In the genomic region with DNA sequence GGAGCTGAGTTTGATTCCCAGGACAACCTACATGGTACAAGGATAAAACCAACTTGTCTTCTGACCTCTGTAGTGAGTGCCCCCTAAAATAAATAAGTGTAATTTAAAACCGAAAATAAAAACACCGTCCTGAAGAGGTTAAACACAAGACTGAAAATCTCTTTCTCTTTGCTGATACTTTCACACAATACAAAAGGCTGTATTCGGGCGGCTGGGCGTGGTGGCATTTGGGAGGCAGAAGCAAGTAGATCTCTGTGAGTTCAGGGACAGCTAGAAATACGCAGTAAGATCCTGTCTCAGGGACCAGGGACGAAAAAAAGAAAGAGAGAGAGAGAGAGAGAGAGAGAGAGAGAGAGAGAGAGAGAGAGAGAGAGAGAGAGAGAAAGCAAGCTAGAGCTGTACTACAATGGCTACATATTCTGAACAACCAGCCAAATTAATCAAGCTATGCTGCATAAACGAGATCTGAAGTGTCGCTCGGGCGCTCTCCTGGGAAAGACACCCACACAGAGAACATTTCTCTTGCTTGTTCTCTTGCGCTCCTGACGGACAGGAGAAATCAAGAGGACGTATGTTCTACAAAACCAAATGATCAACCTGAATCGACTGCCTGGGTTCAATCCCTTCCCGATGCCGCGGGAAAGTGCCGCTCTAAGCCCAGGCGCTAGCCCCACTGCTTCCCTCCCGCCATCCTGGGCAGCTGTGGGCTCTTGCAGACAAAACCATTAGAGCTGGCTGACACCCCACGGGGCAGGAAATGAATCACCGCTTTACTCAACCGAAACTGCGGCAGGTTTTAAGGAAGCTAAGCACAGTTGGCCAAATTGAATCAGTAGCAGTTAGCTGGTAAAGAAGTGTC, we compare ENCODE assay signal across 8 mouse cellular contexts. TPM values are rescaled to one million over a fixed set of nuclear protein-coding genes. Genes with fewer than 3 reads are reported as not detected.
DNase-seq lines count a peak whose midpoint lies in the region; ATAC-seq and TF ChIP-seq lines count a peak whose summit lies in the region.

No protein-coding gene starts in this region.

- no peaks in the 10 kb centered on the region for H3K36me3 ChIP-seq in ES-E14 (ENCODE audit: control insufficient read depth, insufficient read depth, low read length, poor library complexity, severe bottlenecking)
- H3K36me3 ChIP-seq in lung, postnatal 0 days (ENCODE audit: insufficient read depth, low read length): no peaks in the 10 kb centered on the region

- no peaks in the 10 kb centered on the region for H3K27me3 ChIP-seq in lung, postnatal 0 days (replicated peaks; ENCODE audit: insufficient read depth, low read length)

- H3K9ac ChIP-seq in ES-E14 (ENCODE audit: insufficient read depth, low read depth, low read length, poor library complexity, severe bottlenecking): no peak overlapping the region
- peak overlapping the region; percentile 56 for H3K9ac ChIP-seq in lung, postnatal 0 days (replicated peaks; ENCODE audit: low read depth)

- no peaks in the 10 kb centered on the region for H3K9me3 ChIP-seq in ES-E14 (ENCODE audit: control insufficient read depth, insufficient read depth, low read depth, low read length)
- H3K9me3 ChIP-seq in lung, postnatal 0 days (ENCODE audit: low read length): no peaks in the 10 kb centered on the region

- ATAC-seq in frontal cortex, adult (ENCODE audit: low TSS enrichment): peak; percentile 94
- ATAC-seq in hematopoietic stem cell, adult 5-6 weeks (replicated peaks in 1 of 2; ENCODE audit: insufficient read depth in 1 of 2, low FRiP score in 2 of 2, low TSS enrichment in 1 of 2, low read depth in 1 of 2, poor library complexity in 2 of 2, severe bottlenecking in 2 of 2): peak; percentile 93 to 96
- peak; percentile 84 for ATAC-seq in lung, postnatal 0 days

- H3K4me2 ChIP-seq in lung, postnatal 0 days (replicated peaks; ENCODE audit: low read depth, low read length): peak overlapping the region; percentile 71

- 13% methylated on average over 25 of the region's 25 CpGs for whole genome bisulfite sequencing in lung, postnatal 0 days

- no peak for TF ChIP-seq EP300 in lung, postnatal 0 days (IDR thresholded peaks at IDR 0.05)

- H3K4me3 ChIP-seq in ES-E14 (ENCODE audit: insufficient read depth in 1 of 2, low read depth in 1 of 2, low read length in 2 of 2, poor library complexity in 1 of 2, severe bottlenecking in 1 of 2): peak overlapping the region; percentile 20 to 47; a peak in 3 of 4 replicates
- peak overlapping the region; percentile 41 for H3K4me3 ChIP-seq in lung, postnatal 0 days (ENCODE audit: low read depth, low read length)

- H3K4me1 ChIP-seq in ES-E14 (ENCODE audit: control insufficient read depth in 2 of 2, insufficient read depth in 2 of 2, low read length in 2 of 2, poor library complexity in 1 of 2): peaks cover 2 to 7% of the 10 kb centered on the region in 2 experiments; a peak in 3 of 4 replicates
- H3K4me1 ChIP-seq in lung, postnatal 0 days (ENCODE audit: insufficient read depth, low read depth, low read length): peaks cover 9% of the 10 kb centered on the region

- H3K27ac ChIP-seq in ES-E14 (ENCODE audit: insufficient read depth, low read depth, low read length, poor library complexity, severe bottlenecking): no peak overlapping the region
- H3K27ac ChIP-seq in lung, postnatal 0 days (ENCODE audit: low read length): peak overlapping the region; percentile 74

- in situ Hi-C loops in ES-E14 (cut with MboI; ENCODE audit: low sequenced_read_pairs in 2 of 2, unreplicated experiment in 2 of 2): no loop called here

- DNase-seq in ES-E14 (ENCODE audit: low read depth, low spot score): peak; percentile 31
- DNase-seq in cerebellum, adult 18-20 months: peak; percentile 71 to 72
- peak; percentile 59 for DNase-seq in layer of hippocampus, adult 9-10 months (ENCODE audit: low spot score)
- peak; percentile 92 for DNase-seq in lung, postnatal 0 days (ENCODE audit: low spot score)
- peak; percentile 18 for DNase-seq in ovary, postnatal 10 days (ENCODE audit: low spot score)
- peak; percentile 74 for DNase-seq in thymus, postnatal 4 days

- 0 out of 2 replicates have a peak, but pooled peaks have one; percentile 5 for TF ChIP-seq CTCF in lung, postnatal 0 days (IDR thresholded peaks at IDR 0.05)

TF ChIP-seq in ES-E14, 5 proteins besides CTCF, POLR2A, EP300 and RAD21:
- TF ChIP-seq ZC3H11A (IDR thresholded peaks at IDR 0.05; ENCODE audit: borderline replicate concordance, low read depth, low read length) (no peak), HCFC1 (IDR thresholded peaks at IDR 0.05; ENCODE audit: borderline replicate concordance, insufficient read depth, low read length) (no peak), ZNF384 (IDR thresholded peaks at IDR 0.05; ENCODE audit: low read depth, low read length) (no peak), MAFK (IDR thresholded peaks at IDR 0.05; ENCODE audit: insufficient read depth, low read depth, low read length) (no peak), CHD2 (IDR thresholded peaks at IDR 0.05; ENCODE audit: low read depth, low read length) (no peak)

RNA-seq across cellular contexts. Expression of a gene that starts 35.3 kb away (rescaled TPM):
- 0.58 and 1.2 TPM in 2 replicates for total RNA-seq in ES-E14 (2012; rRNA removed)
- total RNA-seq in hematopoietic stem cell, adult 5-6 weeks (2017): 19.3 and 20.4 TPM in 2 replicates
- 5.6 and 7.2 TPM in 2 replicates for polyA plus RNA-seq in lung, postnatal 0 days (2015; fragmentation: Nextera tagmentation; extraction: Ambion mirVana)

Comparison
In these comparisons a context has a peak if more than half of its experiments do, and no peak if none do; other contexts are left out.
1. DNase-seq: peak in every context shown above with its lines; median percentile 92 in lung, postnatal 0 days; 74 in thymus, postnatal 4 days; 72 in cerebellum, adult 18-20 months; 59 in layer of hippocampus, adult 9-10 months; 31 in ES-E14; 18 in ovary, postnatal 10 days.